Mouse (Mus musculus) stomach, postnatal 0 days (tissue): ENCODE measurements around the gene 1700011L22Rik.

Experiments
- CTCF ChIP-seq: IDR thresholded peaks from 2 replicates; pipeline ENCODE4 v1.5.1; 2016; ENCODE audit warnings: antibody characterized with exemption, low read depth, mild to moderate bottlenecking, moderate library complexity
- EP300 ChIP-seq: optimal IDR thresholded peaks from 2 replicates; pipeline ENCODE3; 2016; ENCODE audit warnings: antibody characterized with exemption

DNA sequence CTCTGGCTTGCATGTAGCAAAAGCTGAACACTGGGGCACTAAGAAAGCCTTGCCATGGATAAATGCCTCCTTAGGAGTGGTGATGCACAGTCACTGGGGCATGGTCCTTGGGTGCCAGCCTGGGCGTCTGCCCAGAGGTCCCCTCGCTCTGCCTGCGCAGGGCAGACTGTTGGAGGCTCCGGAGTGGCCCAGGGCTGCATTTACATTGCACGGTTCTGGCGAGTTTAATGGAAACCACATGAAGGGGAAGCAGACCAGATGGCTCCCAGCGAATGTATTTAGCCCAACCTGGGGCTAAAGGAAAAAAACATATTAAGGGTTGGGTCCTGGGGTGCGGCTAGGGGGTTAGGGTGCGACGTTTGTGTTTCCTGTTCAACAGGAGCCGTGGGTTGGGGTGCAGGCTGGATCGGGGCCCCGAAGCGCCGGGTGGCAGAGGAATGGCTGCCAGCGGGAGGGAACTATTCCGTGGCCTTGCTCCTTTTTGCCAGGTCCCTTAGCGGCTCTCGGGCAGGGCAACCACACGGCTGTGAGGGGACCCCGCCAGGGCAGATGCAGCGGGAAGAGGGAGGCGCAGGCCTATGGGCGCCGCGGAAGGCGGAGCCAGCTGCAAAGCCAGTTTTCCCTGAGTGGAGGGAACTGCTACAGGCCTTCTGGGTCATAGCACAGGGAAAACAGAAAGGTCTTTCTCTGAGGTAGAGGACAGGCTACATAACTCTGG lies 38.6 kb downstream of the 1700011L22Rik start:
- TF ChIP-seq CTCF (no peak), EP300 (no peak)
